Mouse (Mus musculus): ENCODE measurements around the gene Yju2. TPM values are rescaled to one million over a fixed set of nuclear protein-coding genes. Genes with fewer than 3 reads are reported as not detected.
"Not testable (repeated sequence)": the region's sequence is repeated elsewhere in the genome, so short reads cannot be mapped to it uniquely, and the experiment has no call there.

Gene Yju2
- 10 to 100 TPM; 15.0 to 15.2 TPM for total RNA-seq (2021)
- long read RNA-seq, experiment 1, transcript Yju2-201 (8 exons, 1,660 nt): major isoform, 9 of 17 reads
- long read RNA-seq, experiment 1, partial matches to known transcripts: 6 of 17 reads
- long read RNA-seq, experiment 1, other reads (novel, unspliced or antisense): 1 of 17 reads
- long read RNA-seq, experiment 2, transcript Yju2-201 (8 exons, 1,660 nt): major isoform, 6 of 13 reads
- long read RNA-seq, experiment 2, partial matches to known transcripts: 6 of 13 reads
- long read RNA-seq, experiment 2, other reads (novel, unspliced or antisense): 1 of 13 reads

DNA sequence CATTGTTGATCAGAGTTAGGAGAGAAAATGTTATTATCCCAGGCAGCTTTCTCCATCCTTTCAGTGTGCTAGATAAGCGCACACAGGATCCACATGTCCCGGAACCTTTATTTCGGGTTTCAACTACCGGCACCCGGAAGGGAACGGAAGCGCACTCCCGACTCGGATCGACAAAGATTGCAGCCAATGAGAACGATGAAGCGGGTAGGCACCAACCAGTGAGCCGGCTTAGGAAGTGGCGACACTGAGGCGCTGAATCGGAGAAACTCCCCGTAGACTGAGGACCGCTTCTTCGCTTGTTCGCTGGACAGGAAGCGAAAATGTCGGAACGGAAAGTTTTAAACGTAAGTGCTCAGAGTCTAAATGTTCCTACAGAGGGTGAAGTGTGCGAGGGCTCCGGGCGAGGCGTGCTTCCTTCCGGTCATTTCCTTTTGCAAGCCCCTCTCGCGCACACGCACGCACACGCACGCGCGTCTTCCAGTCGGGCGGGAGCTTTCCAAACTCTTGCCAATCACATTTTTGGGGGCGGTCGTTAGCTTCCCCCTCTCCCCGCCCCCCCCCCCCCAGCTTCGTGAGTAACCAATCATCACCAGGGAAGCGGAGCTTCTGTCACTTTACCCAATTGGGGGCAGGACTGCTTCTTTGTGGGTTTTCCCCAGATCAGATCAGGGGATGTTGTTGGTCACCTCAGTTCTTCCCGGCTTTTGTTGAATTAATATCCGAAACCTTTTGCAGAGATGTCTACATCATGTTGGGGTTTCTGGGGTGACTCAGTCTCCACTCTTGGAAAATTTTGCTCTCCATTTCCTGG lies at the start of gene Yju2:
TSS of gene Yju2 (plus strand) at position 182 of the 811 bp plus-strand sequence.
- DNase-seq (ENCODE audit: low spot score in 2 of 2): peak; percentile 93 to 95

DNA sequence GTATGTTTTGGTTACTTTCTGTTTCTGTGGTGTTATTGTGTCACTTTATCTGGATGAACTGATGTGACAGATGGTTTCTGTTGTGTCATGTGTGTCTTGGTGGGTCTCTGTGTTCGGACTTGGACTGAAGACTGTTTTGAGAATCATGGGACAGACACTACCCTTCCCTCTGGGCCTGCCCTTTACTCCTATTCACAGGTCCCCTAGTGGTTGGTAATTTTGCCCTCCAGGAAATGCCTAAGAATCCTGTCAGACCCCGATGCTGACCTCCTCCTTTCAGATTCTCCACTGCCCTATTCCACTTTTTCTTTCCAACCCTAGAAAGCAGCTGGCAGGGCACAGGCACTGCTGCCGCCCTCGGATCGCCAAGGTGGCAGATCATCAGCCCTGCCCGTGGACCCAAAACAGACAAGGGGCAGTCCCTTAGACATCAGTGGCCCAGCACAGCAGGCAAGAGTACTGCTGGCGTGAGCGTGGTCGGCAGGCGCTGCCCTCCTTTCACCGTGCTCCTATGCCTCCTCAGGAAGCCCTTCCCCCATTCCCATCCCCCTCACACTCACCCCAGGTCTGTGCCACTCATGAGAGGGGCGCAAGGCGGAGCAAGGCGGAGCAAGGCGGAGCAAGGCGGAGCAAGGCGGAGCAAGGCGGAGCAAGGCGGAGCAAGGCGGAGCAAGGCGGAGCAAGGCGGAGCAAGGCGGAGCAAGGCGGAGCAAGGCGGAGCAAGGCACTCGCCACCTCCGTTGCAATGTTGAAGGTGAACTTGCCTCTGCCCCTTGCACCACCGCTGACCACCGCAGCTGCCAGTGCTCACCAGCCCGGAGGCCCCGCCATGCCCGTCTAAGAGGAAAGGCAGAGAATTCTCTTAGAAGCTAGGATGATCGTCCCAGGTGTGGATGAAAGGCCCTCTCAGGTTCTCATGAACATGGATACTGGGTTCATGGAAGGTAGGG lies 27.1 kb upstream of the Yju2 start:
- DNase-seq (ENCODE audit: low spot score in 2 of 2): peak; percentile 53 to 63

DNA sequence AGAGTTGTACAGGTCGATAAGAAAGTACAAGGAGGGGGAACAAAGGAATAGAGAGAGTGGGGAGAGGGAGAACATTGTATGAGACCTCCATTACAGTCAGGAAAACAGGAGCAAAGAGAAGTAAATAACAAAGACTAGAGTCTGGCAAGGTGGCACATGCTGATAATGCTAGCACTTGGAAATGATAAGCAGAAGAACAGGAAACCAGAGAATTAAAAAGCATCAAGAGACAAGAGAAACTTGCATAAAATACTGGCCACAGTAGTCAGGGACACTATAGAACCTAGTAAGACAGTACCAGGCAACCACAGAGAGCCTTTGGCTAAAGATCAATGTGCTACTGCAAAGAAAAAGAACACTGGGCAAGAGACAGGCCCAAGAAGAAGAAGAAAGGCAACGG lies 26.3 kb upstream of the Yju2 start:
- DNase-seq (ENCODE audit: low spot score in 2 of 2): no peak

DNA sequence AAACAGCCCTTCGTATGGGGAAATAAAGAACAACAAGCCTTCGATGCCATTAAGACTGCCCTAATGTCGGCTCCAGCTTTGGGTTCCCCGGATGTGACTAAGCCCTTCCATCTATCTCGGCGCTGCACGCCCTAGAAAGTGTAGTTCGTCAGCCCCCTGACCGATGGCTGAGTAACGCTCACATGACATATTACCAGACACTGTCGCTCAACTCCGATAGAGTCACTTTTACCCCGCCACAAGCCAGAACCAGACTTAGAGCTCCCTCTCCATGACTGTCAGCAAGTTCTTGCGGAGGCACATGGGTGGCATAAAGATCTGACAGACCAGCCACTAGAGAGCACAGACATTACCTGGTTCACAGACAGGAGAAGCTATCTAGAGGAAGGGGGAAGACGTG lies 25.7 kb upstream of the Yju2 start:
- no peak for DNase-seq (ENCODE audit: low spot score in 2 of 2)

DNA sequence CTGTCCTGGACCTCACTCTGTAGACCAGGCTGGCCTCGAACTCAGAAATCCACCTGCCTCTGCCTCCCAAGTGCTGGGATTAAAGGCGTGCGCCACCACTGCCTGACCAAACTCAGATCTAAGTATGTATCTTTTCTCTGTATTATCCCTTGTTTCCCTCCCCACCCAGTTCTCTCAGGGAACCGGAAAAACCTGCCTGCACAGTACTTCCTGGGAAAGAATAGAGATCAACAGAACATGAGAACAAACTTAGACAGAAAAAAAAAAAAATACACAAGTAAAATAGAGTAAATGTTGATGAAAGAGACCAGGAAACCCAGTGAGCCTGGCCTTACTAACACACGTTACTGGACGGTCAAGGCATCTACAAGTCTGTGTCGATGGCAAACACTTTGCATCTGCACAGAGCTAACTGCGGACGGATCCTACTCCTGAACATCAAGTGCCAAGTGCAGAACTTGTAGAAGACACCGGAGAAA lies 14.5 kb upstream of the Yju2 start:
- DNase-seq (ENCODE audit: low spot score in 2 of 2): not testable (repeated sequence)

DNA sequence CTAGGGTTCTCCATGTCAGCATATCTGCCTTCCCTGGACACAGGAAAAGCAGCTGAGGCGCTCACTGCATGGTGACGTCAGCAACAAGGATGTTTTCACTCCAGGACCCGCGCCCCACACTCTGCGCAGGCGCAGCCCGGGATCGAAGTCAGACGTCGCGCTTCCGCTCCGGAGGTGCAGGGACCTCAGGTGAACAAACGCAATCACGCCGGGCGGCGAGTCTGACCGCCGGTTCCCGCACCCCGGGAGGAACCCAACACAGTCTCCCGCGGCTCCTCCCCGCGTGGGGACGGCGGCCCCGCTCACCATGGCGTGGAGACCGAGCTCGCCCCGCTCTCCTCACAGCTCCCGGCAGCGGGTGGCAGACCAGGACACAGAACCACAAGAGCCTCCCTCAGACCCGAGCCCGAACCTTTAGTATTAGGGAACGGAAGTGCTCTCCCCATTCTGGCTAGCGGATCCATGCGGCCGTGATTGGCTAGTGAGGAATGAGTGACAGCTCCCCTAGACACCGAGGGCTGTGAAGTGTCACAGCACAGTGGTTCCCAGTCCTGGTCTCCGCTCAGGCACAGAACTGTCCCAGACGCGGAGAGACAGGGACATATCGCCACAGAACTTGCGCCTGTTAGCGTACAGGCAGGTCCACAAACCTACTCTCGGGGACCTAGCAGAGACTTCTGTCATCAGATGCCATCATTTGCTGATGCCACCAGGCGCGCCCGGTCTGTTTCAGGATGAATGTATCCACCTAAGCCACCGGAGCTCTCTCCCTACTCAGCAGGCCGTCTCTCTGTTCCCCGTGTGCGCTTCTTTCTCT lies 13.8 kb upstream of the Yju2 start:
- peak; percentile 94 to 95 for DNase-seq (ENCODE audit: low spot score in 2 of 2)

DNA sequence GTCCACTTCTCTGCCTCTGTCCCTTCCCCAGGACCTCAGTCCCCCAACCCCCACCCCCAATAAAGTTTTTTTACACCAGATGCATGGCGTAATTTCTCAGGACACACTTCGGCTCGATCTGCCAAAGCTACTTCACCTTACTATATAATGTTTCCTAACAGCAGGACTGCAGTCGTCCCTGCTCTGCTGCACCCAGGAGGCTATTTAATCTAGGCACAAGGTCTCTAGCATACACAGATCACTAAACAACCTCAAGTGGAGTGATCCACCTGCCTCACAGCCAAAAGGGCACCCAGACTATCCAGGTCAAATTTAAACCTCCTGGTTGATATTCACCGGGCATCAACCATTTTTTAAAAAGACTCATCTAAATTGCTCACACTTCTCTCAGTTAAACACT lies 13.2 kb upstream of the Yju2 start:
- DNase-seq (ENCODE audit: low spot score in 2 of 2): no peak

DNA sequence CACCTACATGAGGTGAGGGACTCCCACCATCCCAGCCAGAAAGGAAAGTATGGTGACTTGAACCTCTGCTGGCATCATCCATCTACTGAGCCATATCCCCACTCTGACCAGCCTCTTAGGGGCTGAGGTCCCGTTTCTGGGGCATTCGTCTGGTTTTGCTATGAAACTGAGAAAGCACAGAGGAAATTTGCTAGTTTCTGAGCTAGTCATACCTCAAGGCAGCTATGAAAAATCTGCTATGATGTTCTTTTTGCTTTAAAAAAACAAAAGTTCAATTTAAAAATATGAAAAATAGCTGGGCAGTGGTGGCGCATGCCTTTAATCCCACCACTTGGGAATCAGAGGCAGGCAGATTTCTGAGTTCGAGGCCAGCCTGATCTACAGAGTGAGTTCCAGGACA lies 10.3 kb upstream of the Yju2 start:
- no peak for DNase-seq (ENCODE audit: low spot score in 2 of 2)

DNA sequence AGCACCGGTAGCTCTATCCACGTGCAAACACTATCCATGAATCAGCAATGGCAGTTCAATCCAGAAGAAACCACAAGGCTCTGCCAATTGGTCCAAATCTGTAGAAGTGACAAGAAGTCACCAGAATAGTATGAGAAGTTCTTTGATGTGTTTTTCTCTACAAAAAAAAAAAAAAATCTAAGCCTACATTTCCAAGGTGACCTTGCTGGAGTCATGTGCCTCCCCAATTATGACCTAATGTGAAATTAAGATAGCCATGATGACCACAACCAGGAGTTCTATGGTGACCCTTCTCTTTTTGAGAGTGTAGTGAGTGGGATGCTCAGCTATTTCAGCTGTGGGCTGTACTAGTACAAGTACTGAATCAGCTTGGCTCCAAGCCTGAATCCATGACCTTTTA lies 9.5 kb upstream of the Yju2 start, which contains the start of gene Zfp119b:
TSS of gene Zfp119b (minus strand) at position 101 of the 400 bp plus-strand sequence.
- DNase-seq (ENCODE audit: low spot score in 2 of 2): no peak

DNA sequence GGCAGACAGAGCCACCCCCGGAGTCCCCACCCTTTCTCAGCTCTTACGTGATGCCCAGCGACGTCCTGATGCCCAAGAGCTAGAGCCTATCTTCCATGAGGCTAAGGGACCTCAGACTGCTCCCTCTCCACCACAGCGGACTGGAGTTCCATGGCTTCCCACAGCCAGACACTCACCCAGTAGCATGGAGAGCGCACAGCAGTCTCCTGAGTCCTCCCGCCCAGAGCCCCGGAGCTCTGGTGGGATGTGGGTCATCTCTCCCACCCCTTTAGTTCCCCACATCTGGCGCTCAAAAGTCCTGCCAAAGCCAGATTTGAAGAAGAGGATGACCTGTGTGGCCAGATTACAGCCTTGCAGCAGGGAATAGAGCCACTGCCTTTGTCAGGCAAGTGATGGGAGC lies 8.3 kb upstream of the Yju2 start:
- DNase-seq (ENCODE audit: low spot score in 2 of 2): no peak

DNA sequence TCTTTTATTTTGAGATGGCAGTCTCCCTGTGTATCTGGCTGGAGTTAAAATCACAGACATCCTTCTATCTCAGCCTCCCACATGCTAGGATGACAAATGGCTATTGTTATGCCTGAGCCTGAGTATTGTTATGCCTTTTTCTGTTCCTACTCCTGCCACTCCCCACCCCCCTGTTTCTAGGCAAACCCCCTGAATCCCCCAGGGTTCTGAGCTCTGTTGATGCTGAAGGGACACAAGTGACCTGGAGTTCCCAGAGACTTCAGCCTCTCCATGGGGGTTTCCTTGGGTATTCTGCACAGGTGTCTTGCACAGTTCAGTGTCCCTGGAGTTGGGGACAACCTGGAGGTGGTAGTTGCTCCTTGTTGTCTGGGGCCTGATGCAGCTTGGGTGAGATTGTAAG lies 6.9 kb upstream of the Yju2 start:
- DNase-seq (ENCODE audit: low spot score in 2 of 2): no peak

DNA sequence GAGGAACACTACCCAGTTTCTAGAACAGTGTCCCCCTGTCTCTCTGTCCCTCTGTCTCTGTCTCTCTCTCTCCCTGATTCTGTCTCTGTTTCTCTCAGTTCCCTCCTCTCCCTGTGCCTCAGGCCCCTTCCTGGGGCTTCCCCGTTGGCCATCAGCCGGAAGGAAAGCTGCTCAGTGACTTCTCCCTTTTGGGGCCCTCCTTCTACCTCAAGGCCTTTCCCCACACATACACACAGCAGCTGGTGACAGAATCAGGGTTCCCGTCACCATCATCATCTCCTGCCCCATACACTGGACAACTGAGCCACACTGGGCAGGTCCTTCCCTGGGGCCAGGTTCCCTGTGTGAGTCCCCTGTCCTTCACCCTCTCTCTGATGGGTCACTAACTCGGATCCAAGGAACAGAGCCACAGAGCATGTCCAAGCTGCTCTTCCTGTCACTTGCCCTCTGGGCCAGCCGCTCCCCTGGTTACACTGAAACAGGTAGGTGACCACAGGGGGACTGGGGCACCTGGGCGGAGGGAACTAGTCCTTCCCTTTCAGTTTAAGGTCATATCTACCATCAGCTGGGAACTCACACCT lies 6.4 kb upstream of the Yju2 start, which contains the start of gene Ebi3:
TSS of gene Ebi3 (plus strand) at position 194 of the 581 bp plus-strand sequence.
- DNase-seq (ENCODE audit: low spot score in 2 of 2): no peak

DNA sequence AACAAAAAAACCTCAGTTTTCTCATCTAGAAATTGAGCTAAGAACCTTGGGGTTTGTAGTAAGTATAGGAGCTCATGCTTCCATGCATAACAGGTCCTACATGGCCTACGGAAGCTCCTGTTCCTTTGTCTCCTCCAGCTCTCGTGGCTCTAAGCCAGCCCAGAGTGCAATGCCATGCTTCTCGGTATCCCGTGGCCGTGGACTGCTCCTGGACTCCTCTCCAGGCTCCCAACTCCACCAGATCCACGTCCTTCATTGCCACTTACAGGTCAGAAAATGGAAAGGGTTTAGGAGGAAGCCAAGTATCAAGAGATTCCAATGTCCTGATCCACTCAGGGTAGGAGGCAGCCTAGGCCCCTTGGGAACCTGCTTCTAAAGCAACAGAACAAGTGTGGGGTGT lies 5.1 kb upstream of the Yju2 start:
- no peak for DNase-seq (ENCODE audit: low spot score in 2 of 2)

DNA sequence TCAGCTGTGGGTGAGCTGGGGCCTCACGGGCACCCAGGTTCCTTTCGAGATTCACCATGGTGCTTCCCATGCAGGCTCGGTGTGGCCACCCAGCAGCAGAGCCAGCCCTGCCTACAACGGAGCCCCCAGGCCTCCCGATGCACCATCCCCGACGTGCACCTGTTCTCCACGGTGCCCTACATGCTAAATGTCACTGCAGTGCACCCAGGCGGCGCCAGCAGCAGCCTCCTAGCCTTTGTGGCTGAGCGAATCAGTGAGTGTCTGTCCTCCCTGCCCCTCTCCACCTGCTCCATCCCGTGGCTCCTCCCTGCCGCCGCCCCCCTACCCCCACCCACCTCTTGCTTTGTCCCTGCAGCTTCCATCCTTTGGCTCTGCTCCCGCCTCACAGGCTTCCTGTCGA lies 4.7 kb upstream of the Yju2 start:
- DNase-seq (ENCODE audit: low spot score in 2 of 2): no peak

DNA sequence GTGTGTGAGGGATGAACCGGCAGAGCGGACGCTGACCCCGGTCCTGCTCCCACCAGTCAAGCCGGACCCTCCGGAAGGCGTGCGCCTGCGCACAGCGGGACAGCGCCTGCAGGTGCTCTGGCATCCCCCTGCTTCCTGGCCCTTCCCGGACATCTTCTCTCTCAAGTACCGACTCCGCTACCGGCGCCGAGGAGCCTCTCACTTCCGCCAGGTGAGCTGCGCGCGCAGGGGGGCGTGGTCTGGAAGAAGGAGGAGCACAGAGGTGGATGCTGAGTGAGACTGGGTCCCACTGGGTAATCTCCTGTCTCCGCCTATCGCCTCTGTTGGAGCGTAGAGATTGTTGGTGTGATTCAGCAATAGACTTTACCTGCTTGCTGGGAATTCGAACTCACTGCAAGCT lies 2.8 kb upstream of the Yju2 start:
- peak; percentile 86 to 87 for DNase-seq (ENCODE audit: low spot score in 2 of 2)

DNA sequence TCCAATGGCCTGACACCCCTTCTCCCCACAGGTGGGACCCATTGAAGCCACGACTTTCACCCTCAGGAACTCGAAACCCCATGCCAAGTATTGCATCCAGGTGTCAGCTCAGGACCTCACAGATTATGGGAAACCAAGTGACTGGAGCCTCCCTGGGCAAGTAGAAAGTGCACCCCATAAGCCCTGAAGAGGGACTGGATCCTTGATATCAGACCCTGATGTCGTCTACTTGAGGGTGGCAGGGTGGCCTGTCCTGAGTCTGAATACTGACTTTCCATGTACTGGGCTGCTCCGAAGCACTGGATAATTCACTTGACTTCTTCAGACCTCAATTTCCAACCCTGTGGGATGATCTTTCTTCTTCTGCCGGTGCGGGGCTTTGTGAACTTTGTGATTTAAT lies 2.3 kb upstream of the Yju2 start:
- DNase-seq (ENCODE audit: low spot score in 2 of 2): no peak

DNA sequence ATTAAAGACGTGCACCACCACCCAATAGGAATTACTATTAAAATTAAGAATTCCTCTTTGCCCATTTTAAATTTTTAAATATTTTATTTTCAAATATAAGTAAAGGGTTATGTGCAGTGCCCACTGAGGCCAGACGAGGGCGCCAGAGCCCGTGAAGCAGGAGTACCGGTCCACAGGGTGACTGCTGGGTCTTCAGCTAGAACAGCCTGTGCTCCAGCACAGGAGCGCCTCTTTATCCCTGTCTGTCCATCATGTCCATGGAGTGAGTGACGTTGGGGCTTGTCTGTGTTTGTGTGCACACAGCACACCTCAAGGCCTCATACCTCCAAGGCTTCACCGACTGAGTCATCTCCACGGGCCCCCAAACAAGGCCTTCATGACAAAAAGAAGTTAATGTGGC lies 1.7 kb upstream of the Yju2 start:
- peak; percentile 62 to 80 for DNase-seq (ENCODE audit: low spot score in 2 of 2)

DNA sequence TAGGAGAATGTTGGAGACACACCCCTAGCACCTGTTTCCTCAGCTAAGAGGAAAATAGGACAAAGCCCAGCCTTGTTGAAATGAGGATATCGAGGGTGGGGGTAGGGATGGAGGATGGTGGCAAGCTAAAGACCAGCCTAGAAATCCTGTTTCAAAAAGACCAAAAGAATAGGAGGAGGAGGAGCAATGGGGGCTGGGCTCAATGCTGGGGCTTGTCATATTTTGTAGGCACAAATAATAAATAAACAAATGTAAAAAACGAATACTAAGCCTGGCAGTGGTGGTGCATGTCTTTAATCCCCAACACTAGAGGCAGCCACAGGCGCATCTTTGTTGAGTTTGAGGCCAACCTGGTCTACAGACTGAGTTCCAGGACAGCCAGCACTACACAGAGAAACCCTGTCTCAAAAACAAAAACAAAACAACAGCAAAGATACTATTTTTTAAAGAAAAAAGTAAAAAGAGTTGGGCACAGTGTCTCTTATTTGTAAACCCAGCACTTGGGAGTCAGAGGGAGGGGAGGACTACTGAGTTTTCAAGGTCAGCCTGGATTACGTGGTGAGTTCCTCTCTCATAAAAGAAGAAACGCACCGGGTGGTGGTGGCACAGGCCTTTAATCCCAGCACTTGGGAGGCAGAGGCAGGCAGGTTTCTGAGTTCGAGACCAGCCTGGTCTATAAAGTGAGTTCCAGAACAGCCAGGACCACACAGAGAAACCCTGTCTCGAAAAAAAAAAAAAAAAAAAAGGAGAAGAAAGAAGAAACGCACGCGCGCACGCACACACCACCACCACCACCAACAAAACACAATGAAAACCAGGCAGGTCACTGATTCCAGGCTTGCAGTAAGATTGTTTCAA lies 944 bp upstream of the Yju2 start:
- DNase-seq (ENCODE audit: low spot score in 2 of 2): no peak

DNA sequence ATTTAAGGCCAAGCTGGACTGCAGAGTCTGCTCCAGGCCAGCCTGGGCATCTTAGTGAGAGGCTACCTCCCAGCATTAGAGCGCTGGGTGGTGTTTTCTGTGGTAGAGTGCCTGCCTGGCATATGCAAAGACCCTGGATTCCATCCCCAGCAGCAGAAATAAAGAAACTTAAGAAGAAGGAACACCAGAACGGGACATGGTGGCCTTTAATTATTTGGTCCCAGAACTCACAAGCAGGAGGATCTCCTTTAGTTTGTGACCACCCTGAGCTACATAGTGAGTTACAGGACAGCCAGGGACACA lies 364 bp upstream of the Yju2 start:
- no peak for DNase-seq (ENCODE audit: low spot score in 2 of 2)
